Mouse (Mus musculus): ENCODE results near the gene Dnajc11. TPM values are rescaled to one million over a fixed set of nuclear protein-coding genes. Genes with fewer than 3 reads are reported as not detected.

Gene Dnajc11
- polyA plus RNA-seq, 1 experiment from 2014 or later: 78.4 TPM

DNA sequence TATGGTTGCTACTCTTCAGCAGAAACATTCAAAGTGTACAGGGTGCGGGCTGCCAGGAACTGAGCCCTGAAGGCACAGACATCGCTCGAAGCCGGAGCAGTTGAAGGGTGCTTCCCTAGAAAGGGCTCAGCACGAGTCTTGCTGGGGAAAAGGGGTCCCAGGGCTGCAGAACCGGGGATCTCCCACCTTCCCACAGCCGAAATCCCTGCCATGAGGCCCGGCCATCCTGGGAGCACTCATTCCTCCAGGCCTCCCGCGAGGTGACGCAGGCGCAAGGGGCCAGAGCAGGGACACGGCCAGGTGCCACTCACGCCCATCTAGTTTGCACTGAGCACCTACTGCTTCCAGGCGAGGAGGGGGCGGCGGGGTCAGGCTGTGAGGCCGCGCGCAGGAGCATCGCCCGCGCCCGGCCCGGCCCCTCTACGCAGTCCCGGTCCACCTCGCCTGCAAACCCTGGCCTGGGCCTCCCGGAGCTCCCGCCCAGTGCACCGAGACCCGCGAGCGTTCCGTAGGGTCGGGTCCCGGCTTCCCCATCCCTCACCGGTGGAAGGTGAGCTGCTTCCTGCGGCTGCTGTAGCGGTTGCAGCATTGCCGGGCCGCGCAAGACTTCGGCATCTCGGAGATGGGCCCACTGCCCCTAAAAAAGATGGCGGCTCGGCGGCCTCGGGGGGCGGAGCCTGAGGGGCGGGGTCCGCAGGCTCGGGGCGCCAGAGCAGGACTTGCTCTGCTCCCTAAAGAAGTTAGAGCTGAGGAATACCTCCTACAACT, 55.0 kb downstream of the Dnajc11 start, which contains the start of gene Thap3:
Thap3 (minus strand) TSS at position 656 of the 768 bp plus-strand sequence.
- Histone ChIP-seq H3K36me3 (ENCODE audit: control insufficient read depth, insufficient read depth, low read length) (peaks cover 21% of the 10 kb centered on the region), H3K4me1 (ENCODE audit: control insufficient read depth, insufficient read depth, low read depth, low read length) (peaks cover 13% of the 10 kb centered on the region), H3K27ac (ENCODE audit: low read depth, low read length) (peak within 1 kb of the TSS; percentile 83), H3K4me2 (ENCODE audit: low read length) (peak within 1 kb of the TSS; percentile 60), H3K9me3 (ENCODE audit: control insufficient read depth, low read length) (no peaks in the 10 kb centered on the region), H3K27me3 (replicated peaks; ENCODE audit: control insufficient read depth, insufficient read depth, low read length) (no peaks in the 10 kb centered on the region), H3K4me3 (ENCODE audit: low read length) (peak within 1 kb of the TSS; percentile 64), H3K9ac (ENCODE audit: low read depth, low read length) (peak within 1 kb of the TSS; percentile 91)
- WGBS: under 1% methylated on average over 54 of the region's 54 CpGs
- peak; percentile 81 for ATAC-seq

DNA sequence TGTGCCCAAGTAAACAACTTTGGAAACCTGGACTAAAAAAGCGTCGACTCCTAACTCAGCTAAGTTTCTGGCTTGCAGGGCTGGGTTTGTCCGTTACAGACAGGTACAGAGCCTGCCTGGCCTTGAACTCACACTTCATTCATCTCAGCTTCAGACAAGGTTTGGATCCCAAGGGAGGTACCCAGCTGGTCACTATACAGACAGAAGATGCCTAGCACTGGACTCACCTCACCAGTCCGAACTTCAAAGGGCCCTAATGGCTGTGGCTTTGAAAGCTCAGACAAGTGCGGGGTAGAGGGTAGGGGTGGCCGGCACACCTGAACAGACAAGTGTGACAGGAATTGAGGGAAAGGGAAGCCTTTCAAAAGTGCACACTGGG, 55.6 kb downstream of the Dnajc11 start:
- peak; percentile 22 for ATAC-seq
- H3K9ac ChIP-seq (ENCODE audit: low read depth, low read length): no peak overlapping the region; the same call in 1 of the 2 replicates
- WGBS: 34% methylated on average over 6 of the region's 6 CpGs

DNA sequence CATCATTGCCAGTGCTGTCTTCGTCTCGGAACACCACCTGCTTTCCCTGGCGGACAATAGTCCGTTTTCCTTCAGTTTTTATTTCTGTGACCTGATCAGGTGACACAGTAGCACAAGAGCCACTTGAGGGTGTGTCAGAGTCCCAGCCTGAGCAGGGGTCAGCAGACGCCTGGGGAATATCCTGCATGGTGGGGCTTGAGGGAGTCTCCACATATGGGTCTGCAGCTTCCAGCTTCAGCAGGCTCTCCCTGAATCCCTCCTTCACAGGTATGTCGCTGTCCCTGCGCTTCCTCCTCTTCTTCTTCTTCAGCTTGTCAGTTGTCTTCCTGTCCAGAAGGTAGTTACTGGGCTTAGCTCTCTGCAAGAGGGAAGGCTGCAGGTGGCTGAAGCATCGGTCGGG, 58.6 kb downstream of the Dnajc11 start:
- Histone ChIP-seq H3K9ac (ENCODE audit: low read depth, low read length) (no peak overlapping the region), H3K4me3 (ENCODE audit: low read length) (no peak overlapping the region), H3K27ac (ENCODE audit: low read depth, low read length) (no peak overlapping the region), H3K36me3 (ENCODE audit: control insufficient read depth, insufficient read depth, low read length) (peaks cover 21% of the 10 kb centered on the region), H3K4me2 (ENCODE audit: low read length) (no peak overlapping the region), H3K4me1 (ENCODE audit: control insufficient read depth, insufficient read depth, low read depth, low read length) (peaks cover 20% of the 10 kb centered on the region), H3K9me3 (ENCODE audit: control insufficient read depth, low read length) (no peaks in the 10 kb centered on the region), H3K27me3 (replicated peaks; ENCODE audit: control insufficient read depth, insufficient read depth, low read length) (no peaks in the 10 kb centered on the region)
- WGBS: 91% methylated on average over 9 of the region's 9 CpGs
- no peak for ATAC-seq

More for the DNA sequence above, 55.6 kb downstream of the Dnajc11 start:
- peaks cover 21% of the 10 kb centered on the region for H3K36me3 ChIP-seq (ENCODE audit: control insufficient read depth, insufficient read depth, low read length)
- no peaks in the 10 kb centered on the region for H3K9me3 ChIP-seq (ENCODE audit: control insufficient read depth, low read length)
- no peaks in the 10 kb centered on the region for H3K27me3 ChIP-seq (replicated peaks; ENCODE audit: control insufficient read depth, insufficient read depth, low read length)
- H3K27ac ChIP-seq (ENCODE audit: low read depth, low read length): no peak overlapping the region
- peaks cover 19% of the 10 kb centered on the region for H3K4me1 ChIP-seq (ENCODE audit: control insufficient read depth, insufficient read depth, low read depth, low read length)
- H3K4me3 ChIP-seq (ENCODE audit: low read length): peak overlapping the region; percentile 64
- H3K4me2 ChIP-seq (ENCODE audit: low read length): peak overlapping the region; percentile 60

DNA sequence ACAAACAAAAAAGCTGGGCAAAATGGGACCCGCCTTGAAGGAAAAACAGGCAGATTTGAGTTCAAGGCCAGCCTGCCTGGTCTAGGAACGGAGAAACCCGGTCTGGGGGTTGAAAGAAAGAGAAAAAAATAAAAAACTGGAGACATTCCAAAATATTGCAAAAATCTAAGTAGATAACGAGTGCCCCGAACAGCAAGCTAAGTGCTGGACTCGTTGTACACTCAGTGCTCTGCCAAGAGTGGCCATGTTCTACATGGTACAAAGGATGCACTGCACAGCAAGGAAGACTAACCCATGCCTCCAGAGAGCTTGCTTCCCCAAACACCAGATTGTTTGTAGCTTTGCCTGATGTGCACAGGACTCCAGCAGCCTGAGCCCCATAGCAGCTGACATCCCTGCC, 59.5 kb downstream of the Dnajc11 start:
- 85% methylated on average over 6 of the region's 6 CpGs for WGBS
- H3K4me2 ChIP-seq (ENCODE audit: low read length): no peak overlapping the region

DNA sequence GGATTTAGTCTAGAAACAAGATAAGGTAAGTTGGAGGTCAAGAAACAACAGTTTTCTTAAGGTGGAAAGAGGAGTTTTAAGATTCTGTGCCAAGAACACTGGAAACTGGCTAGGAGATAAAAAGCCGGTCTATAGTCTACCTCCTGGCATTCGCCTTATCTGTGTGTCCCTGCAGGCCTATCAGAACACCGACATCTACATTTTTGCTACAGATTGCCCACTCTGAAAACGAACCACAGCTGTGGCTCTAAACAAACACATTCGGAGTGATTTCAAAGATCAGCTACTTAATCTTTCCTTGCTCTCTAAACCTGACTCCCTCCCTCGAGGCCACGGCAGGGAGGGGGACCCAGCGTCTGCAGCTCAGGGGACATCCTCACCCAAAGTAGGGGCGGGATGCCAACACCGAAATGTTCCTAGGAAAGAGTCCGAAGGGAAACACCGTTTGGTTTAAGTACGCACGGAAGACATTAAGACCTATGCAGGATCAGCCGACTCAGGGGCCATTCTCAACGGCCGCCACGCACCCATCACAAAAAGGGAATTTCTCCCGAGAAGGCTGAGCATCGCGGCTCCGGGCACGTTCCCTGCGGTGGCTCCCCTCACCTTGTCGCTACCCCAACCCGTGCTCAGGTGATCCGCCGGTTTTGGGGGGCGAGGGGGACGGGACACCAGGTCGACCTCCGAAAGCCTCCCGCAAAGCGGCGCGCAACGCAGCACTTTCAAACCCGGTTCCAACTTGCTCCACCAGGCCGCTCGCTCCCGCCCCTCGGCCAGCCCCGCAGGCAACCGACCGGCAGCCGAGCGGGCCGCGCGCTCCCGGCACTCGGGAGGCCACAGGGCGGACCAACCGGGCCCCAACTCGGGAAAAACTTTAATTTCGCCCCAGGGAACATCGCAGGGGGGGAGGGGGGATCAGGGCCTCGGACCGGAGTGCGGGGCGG, 61.0 kb downstream of the Dnajc11 start:
- peak overlapping the region; percentile 99 for H3K4me3 ChIP-seq (ENCODE audit: low read length)
- H3K27ac ChIP-seq (ENCODE audit: low read depth, low read length): peak overlapping the region; percentile 77
- H3K36me3 ChIP-seq (ENCODE audit: control insufficient read depth, insufficient read depth, low read length): peaks cover 21% of the 10 kb centered on the region
- H3K4me2 ChIP-seq (ENCODE audit: low read length): peak overlapping the region; percentile 88
- no peaks in the 10 kb centered on the region for H3K27me3 ChIP-seq (replicated peaks; ENCODE audit: control insufficient read depth, insufficient read depth, low read length)
- H3K9ac ChIP-seq (ENCODE audit: low read depth, low read length): peak overlapping the region; percentile 95
- peaks cover 20% of the 10 kb centered on the region for H3K4me1 ChIP-seq (ENCODE audit: control insufficient read depth, insufficient read depth, low read depth, low read length)
- no peak for ATAC-seq
- 1% methylated on average over 43 of the region's 61 CpGs for WGBS
- H3K9me3 ChIP-seq (ENCODE audit: control insufficient read depth, low read length): no peaks in the 10 kb centered on the region

More for the DNA sequence above, 59.5 kb downstream of the Dnajc11 start:
- H3K9ac ChIP-seq (ENCODE audit: low read depth, low read length): no peak overlapping the region
- H3K27me3 ChIP-seq (replicated peaks; ENCODE audit: control insufficient read depth, insufficient read depth, low read length): no peaks in the 10 kb centered on the region
- peaks cover 20% of the 10 kb centered on the region for H3K4me1 ChIP-seq (ENCODE audit: control insufficient read depth, insufficient read depth, low read depth, low read length)
- peaks cover 21% of the 10 kb centered on the region for H3K36me3 ChIP-seq (ENCODE audit: control insufficient read depth, insufficient read depth, low read length)
- H3K9me3 ChIP-seq (ENCODE audit: control insufficient read depth, low read length): no peaks in the 10 kb centered on the region
- no peak overlapping the region for H3K27ac ChIP-seq (ENCODE audit: low read depth, low read length)
- ATAC-seq: no peak
- H3K4me3 ChIP-seq (ENCODE audit: low read length): no peak overlapping the region

DNA sequence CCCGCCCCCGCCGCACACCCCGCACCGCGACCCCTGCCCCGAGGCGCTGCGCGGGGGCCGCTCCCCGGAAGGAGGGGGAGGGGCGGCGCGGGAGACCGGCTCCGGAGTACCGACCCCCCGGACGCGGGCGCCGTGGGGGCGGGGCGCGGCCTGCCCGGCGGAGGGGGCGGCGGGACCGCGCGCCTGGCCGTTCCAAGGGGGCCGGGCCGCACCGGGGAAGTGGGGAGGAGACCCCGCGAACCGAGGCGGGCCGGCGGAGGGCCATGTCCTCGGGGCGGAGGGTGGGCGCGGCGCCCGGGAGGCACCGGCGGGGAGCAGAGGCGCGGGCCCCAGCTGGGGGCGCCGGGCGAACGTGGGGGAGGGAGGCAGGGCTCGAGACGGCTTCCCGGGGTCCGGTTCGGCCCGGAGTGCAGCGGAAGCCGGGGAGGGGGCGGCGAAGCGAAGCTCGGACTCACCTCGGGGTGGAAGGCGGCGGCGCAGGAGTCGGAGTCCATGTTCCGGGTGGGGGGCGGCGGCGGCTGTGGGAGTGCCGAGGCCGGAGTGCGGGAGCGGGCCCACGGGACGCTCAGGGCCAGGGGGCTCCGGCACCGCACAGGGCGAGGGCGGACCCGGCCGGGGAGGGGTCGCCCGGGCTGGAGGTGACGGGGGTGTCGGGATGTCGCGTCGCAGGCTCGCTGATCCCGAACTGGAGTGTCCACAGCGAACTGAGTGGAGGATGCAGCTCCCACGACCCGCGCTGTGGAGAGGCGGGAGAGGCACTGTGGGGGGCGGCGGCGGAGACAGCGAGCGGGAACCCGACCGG, 62.1 kb downstream of the Dnajc11 start:
- Histone ChIP-seq H3K4me2 (ENCODE audit: low read length) (peak overlapping the region; percentile 88), H3K9ac (ENCODE audit: low read depth, low read length) (peak overlapping the region; percentile 95), H3K4me3 (ENCODE audit: low read length) (peak overlapping the region; percentile 99), H3K27me3 (replicated peaks; ENCODE audit: control insufficient read depth, insufficient read depth, low read length) (no peaks in the 10 kb centered on the region), H3K9me3 (ENCODE audit: control insufficient read depth, low read length) (no peaks in the 10 kb centered on the region), H3K4me1 (ENCODE audit: control insufficient read depth, insufficient read depth, low read depth, low read length) (peaks cover 20% of the 10 kb centered on the region), H3K27ac (ENCODE audit: low read depth, low read length) (peak overlapping the region; percentile 77), H3K36me3 (ENCODE audit: control insufficient read depth, insufficient read depth, low read length) (peaks cover 19% of the 10 kb centered on the region)
- under 1% methylated on average over 61 of the region's 111 CpGs for WGBS
- no peak for ATAC-seq

DNA sequence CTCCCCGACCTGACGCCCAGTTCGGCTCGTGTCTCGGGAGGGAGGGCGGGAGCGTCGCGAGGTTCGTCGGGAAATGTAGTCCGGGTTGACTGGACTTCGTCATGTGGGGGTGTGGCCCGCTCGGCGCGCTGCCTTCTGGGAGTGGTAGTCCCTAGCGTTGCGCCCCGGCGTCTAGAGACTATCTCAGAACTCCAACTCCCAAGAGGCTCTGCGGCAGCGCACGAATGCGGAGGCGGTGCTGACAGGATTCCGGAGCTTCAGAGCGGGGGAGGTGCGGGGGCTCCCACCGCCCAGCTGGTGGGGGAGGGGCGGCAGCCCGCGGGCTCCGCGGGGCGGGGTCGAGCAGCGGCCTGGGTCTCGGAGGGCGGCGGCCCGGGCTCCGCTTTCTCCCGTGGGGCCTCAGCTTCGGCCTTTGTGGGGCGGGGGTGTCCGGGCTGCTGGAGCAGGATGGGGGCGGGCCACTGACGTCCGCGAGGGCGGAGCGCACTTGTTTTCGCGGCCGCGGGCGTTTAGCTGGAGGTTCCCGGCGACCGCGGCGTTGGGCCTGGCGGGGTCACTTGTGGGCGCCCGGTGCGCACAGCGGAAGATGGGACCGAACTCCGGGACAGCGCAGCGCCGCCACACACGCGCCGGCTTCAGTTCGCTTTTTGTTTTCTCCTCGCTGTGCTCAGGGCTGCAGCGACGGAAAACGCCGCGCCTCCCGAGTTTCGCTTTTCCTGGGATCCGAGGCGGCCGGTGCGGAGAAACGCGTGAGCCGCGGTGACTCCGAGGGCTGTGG, 62.9 kb downstream of the Dnajc11 start, which contains the start of gene Phf13:
Phf13 (minus strand) TSS at position 86 of the 778 bp plus-strand sequence.
- ATAC-seq: peak; percentile 98
- Histone ChIP-seq H3K36me3 (ENCODE audit: control insufficient read depth, insufficient read depth, low read length) (peaks cover 11% of the 10 kb centered on the region), H3K4me1 (ENCODE audit: control insufficient read depth, insufficient read depth, low read depth, low read length) (peaks cover 20% of the 10 kb centered on the region), H3K27ac (ENCODE audit: low read depth, low read length) (peak within 1 kb of the TSS; percentile 90), H3K9ac (ENCODE audit: low read depth, low read length) (peak within 1 kb of the TSS; percentile 95), H3K4me3 (ENCODE audit: low read length) (peak within 1 kb of the TSS; percentile 99), H3K27me3 (replicated peaks; ENCODE audit: control insufficient read depth, insufficient read depth, low read length) (no peaks in the 10 kb centered on the region), H3K9me3 (ENCODE audit: control insufficient read depth, low read length) (no peaks in the 10 kb centered on the region), H3K4me2 (ENCODE audit: low read length) (peak within 1 kb of the TSS; percentile 88)
- WGBS: under 1% methylated on average over 87 of the region's 94 CpGs

DNA sequence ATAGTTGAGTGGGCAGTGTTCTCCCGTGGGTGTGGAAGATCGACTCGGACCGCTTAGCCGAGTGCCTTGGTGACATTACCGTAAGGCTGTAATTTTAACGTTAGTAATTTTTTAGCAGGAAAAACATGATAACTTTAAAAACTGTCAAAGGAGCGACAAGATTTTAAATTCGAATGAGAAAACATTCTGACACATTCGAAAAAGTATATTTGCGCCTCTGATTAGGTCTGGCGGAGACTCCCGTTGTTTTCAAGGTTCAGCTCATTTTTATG, 63.4 kb downstream of the Dnajc11 start:
- 4% methylated on average over 13 of the region's 13 CpGs for WGBS
- no peak for ATAC-seq
- Histone ChIP-seq H3K4me3 (ENCODE audit: low read length) (peak overlapping the region; percentile 99), H3K27me3 (replicated peaks; ENCODE audit: control insufficient read depth, insufficient read depth, low read length) (no peaks in the 10 kb centered on the region), H3K4me1 (ENCODE audit: control insufficient read depth, insufficient read depth, low read depth, low read length) (peaks cover 20% of the 10 kb centered on the region), H3K27ac (ENCODE audit: low read depth, low read length) (peak overlapping the region; percentile 90), H3K9ac (ENCODE audit: low read depth, low read length) (peak overlapping the region; percentile 82), H3K9me3 (ENCODE audit: control insufficient read depth, low read length) (no peaks in the 10 kb centered on the region), H3K4me2 (ENCODE audit: low read length) (peak overlapping the region; percentile 71), H3K36me3 (ENCODE audit: control insufficient read depth, insufficient read depth, low read length) (peaks cover 7% of the 10 kb centered on the region)

Measured in hindbrain, embryonic 16.5 days (tissue).